ENCODE assay signal across 8 mouse cellular contexts in genomic region chr2:35461131-35461947, GRCm38 (mm10). TPM values are rescaled to one million over a fixed set of nuclear protein-coding genes. Genes with fewer than 3 reads are reported as not detected.
DNase-seq lines count a peak whose midpoint lies in the region; ATAC-seq lines count a peak whose summit lies in the region.

No protein-coding gene starts in this region.

- peaks cover 9% of the 10 kb centered on the region; the same call in 1 of the 2 replicates for H3K4me1 ChIP-seq in forebrain, embryonic 14.5 days (ENCODE audit: control insufficient read depth, insufficient read depth, low read length)
- H3K4me1 ChIP-seq in intestine, embryonic 14.5 days (replicated peaks; ENCODE audit: control insufficient read depth, insufficient read depth, low read length) = peaks cover 22% of the 10 kb centered on the region

- intact Hi-C loops in gastrocnemius, postnatal 14 days (cut with DNase I; ENCODE audit: low total_unique reads) = no loop called here

- no peak overlapping the region for H3K27ac ChIP-seq in forebrain, embryonic 14.5 days (ENCODE audit: low read depth, low read length)
- peak overlapping the region; percentile 64 for H3K27ac ChIP-seq in intestine, embryonic 14.5 days (ENCODE audit: low read depth)

- 6% methylated on average over 20 of the region's 20 CpGs for WGBS in forebrain, embryonic 14.5 days
- WGBS in intestine, embryonic 14.5 days = 5% methylated on average over 20 of the region's 20 CpGs

- H3K9ac ChIP-seq in forebrain, embryonic 14.5 days (ENCODE audit: low read length) = peak overlapping the region; percentile 72
- peak overlapping the region; percentile 66 for H3K9ac ChIP-seq in intestine, embryonic 14.5 days (ENCODE audit: low read length)

- no peaks in the 10 kb centered on the region for H3K36me3 ChIP-seq in forebrain, embryonic 14.5 days (ENCODE audit: control insufficient read depth, insufficient read depth, low read length)
- H3K36me3 ChIP-seq in intestine, embryonic 14.5 days (ENCODE audit: control insufficient read depth, insufficient read depth, low read length) = no peaks in the 10 kb centered on the region

- 0 out of 2 replicates have a peak, but pooled peaks cover 5% of the 10 kb centered on the region for H3K27me3 ChIP-seq in forebrain, embryonic 14.5 days (replicated peaks; ENCODE audit: control insufficient read depth, insufficient read depth, low read length)
- H3K27me3 ChIP-seq in intestine, embryonic 14.5 days (replicated peaks; ENCODE audit: control insufficient read depth, insufficient read depth, low read length) = no peaks in the 10 kb centered on the region

- no peaks in the 10 kb centered on the region for H3K9me3 ChIP-seq in forebrain, embryonic 14.5 days (replicated peaks; ENCODE audit: control insufficient read depth, low read length)
- H3K9me3 ChIP-seq in intestine, embryonic 14.5 days (ENCODE audit: control insufficient read depth, low read length) = no peaks in the 10 kb centered on the region

- peak overlapping the region; percentile 48 for H3K4me3 ChIP-seq in forebrain, embryonic 14.5 days (ENCODE audit: low read depth, low read length)
- H3K4me3 ChIP-seq in intestine, embryonic 14.5 days (ENCODE audit: low read depth, low read length) = peak overlapping the region; percentile 56

- peak overlapping the region; percentile 96 for H3K4me2 ChIP-seq in forebrain, embryonic 14.5 days (ENCODE audit: low read length)
- peak overlapping the region; percentile 86 for H3K4me2 ChIP-seq in intestine, embryonic 14.5 days (ENCODE audit: low read length)

- DNase-seq in A20 (ENCODE audit: low read depth, low spot score) (peak; percentile 93), ZHBTc4 (ENCODE audit: low read depth, low spot score) (peak; percentile 95)
- DNase-seq in forebrain, embryonic 14.5 days (ENCODE audit: low spot score) = peak; percentile 20
- DNase-seq in intestine, embryonic 14.5 days (ENCODE audit: low spot score) = peak; percentile 69
- peak; percentile 63 for DNase-seq in lung, postnatal 10 days
- DNase-seq in spleen, adult 12 weeks (ENCODE audit: low spot score) = peak; percentile 56
- no peak for DNase-seq in gastrocnemius, postnatal 14 days
- DNase-seq in layer of hippocampus, postnatal 36 days = no peak

- ATAC-seq in forebrain, embryonic 14.5 days = no peak
- peak; percentile 36; the same call in 1 of the 2 replicates for ATAC-seq in intestine, embryonic 14.5 days (replicated peaks; ENCODE audit: low FRiP score, low TSS enrichment, low read depth)

RNA-seq across cellular contexts. Expression of gene Ggta1, which starts 1.7 kb away (rescaled TPM):
- 5.0 and 6.1 TPM in 2 replicates for polyA plus RNA-seq in forebrain, embryonic 14.5 days (2014; fragmentation: Nextera tagmentation; extraction: Ambion mirVana)
- polyA plus RNA-seq in intestine, embryonic 14.5 days (2014; fragmentation: Nextera tagmentation; extraction: Ambion mirVana) = 20.1 and 20.8 TPM in 2 replicates
- total RNA-seq in gastrocnemius, postnatal 14 days (2021) = 10 to 100 TPM; 11.1 to 15.6 TPM
- total RNA-seq in layer of hippocampus, postnatal 36 days (2021) = 1 to 10 TPM; 1.7 to 2.6 TPM

Comparison
In these comparisons a context has a peak if more than half of its experiments do, and no peak if none do; other contexts are left out.
1. DNase-seq: peak in A20 (single experiment), ZHBTc4 (single experiment), forebrain, embryonic 14.5 days (single experiment), intestine, embryonic 14.5 days (single experiment), lung, postnatal 10 days (single experiment) and spleen, adult 12 weeks (single experiment); none in gastrocnemius, postnatal 14 days (single experiment) and layer of hippocampus, postnatal 36 days (0 of 2).